Mouse (Mus musculus): ENCODE measurements around the gene Gnat2.

Gnat2 gene

GRCm38 (mm10) chr3:108113591-108114289, 21.2 kb downstream of the Gnat2 start:
- no peak for DNase-seq (ENCODE audit: low read depth, low spot score)

- no peak for DNase-seq (ENCODE audit: low read depth, low spot score)
Measured at GRCm38 (mm10) chr3:108117465-108117864, 24.9 kb downstream of the Gnat2 start.

- no peak for DNase-seq (ENCODE audit: low read depth, low spot score)
Measured at GRCm38 (mm10) chr3:108121101-108121500, 28.5 kb downstream of the Gnat2 start.

GRCm38 (mm10) chr3:108123242-108123641, 30.7 kb downstream of the Gnat2 start:
- peak; percentile 35 for DNase-seq (ENCODE audit: low read depth, low spot score)

- DNase-seq (ENCODE audit: low read depth, low spot score) = no peak
Measured at GRCm38 (mm10) chr3:108124131-108124530, 31.5 kb downstream of the Gnat2 start.

- DNase-seq (ENCODE audit: low read depth, low spot score) = no peak
Measured at GRCm38 (mm10) chr3:108126327-108126726, 33.7 kb downstream of the Gnat2 start.

- DNase-seq (ENCODE audit: low read depth, low spot score) = no peak
Measured at GRCm38 (mm10) chr3:108128520-108128919, 35.9 kb downstream of the Gnat2 start.

GRCm38 (mm10) chr3:108129367-108129766, 36.8 kb downstream of the Gnat2 start:
- no peak for DNase-seq (ENCODE audit: low read depth, low spot score)

GRCm38 (mm10) chr3:108129804-108130203, 37.2 kb downstream of the Gnat2 start:
- no peak for DNase-seq (ENCODE audit: low read depth, low spot score)

GRCm38 (mm10) chr3:108131216-108131615, 38.6 kb downstream of the Gnat2 start:
- DNase-seq (ENCODE audit: low read depth, low spot score) = no peak

GRCm38 (mm10) chr3:108131821-108132220, 39.2 kb downstream of the Gnat2 start:
- DNase-seq (ENCODE audit: low read depth, low spot score) = no peak

GRCm38 (mm10) chr3:108132484-108132883, 39.9 kb downstream of the Gnat2 start:
- no peak for DNase-seq (ENCODE audit: low read depth, low spot score)

- DNase-seq (ENCODE audit: low read depth, low spot score) = peak; percentile 94
Measured at GRCm38 (mm10) chr3:108134701-108135100, 42.1 kb downstream of the Gnat2 start.

GRCm38 (mm10) chr3:108139113-108139512, 46.5 kb downstream of the Gnat2 start:
- DNase-seq (ENCODE audit: low read depth, low spot score) = no peak

- DNase-seq (ENCODE audit: low read depth, low spot score) = no peak
Measured at GRCm38 (mm10) chr3:108140786-108141185, 48.2 kb downstream of the Gnat2 start.

GRCm38 (mm10) chr3:108145534-108146445, 53.2 kb downstream of the Gnat2 start, which contains the start of gene Gnai3:
Gene Gnai3, minus strand, starts transcription at chr3:108146146.
- peak; percentile 97 for DNase-seq (ENCODE audit: low read depth, low spot score)

GRCm38 (mm10) chr3:108146671-108147070, 54.1 kb downstream of the Gnat2 start:
- DNase-seq (ENCODE audit: low read depth, low spot score) = no peak

- DNase-seq (ENCODE audit: low read depth, low spot score) = peak; percentile 95
Measured at GRCm38 (mm10) chr3:108147386-108148235, 55.0 kb downstream of the Gnat2 start.

All from brain, adult 2 months (tissue).